Mouse (Mus musculus) WW6 (cell line): Measurements from ENCODE around the gene Ovol1.

ENCODE experiments used
- DNase-seq: peaks from one replicate; pipeline ENCODE4 v3.0.0-alpha.2; 2013; ENCODE audit warnings: low read depth, low spot score

The Ovol1 gene

GRCm38 (mm10) chr19:5560457-5561041 is at the start of gene Ovol1:
Ovol1 (minus strand) TSS chr19:5560646.
- no peak for DNase-seq

GRCm38 (mm10) chr19:5609547-5610404 is 49.3 kb upstream of the Ovol1 start, which contains the start of gene Kat5:
Kat5 (minus strand) TSS chr19:5610237.
- DNase-seq: peak; percentile 81

- DNase-seq: no peak
These were observed 48.7 kb upstream of the Ovol1 start for GRCm38 (mm10) chr19:5609171-5609546.

- DNase-seq: no peak
These were observed 48.3 kb upstream of the Ovol1 start for GRCm38 (mm10) chr19:5608707-5609106.

GRCm38 (mm10) chr19:5607705-5608410 is 47.4 kb upstream of the Ovol1 start:
- no peak for DNase-seq

- DNase-seq: no peak
These were observed 45.8 kb upstream of the Ovol1 start for GRCm38 (mm10) chr19:5606196-5606595.

- no peak for DNase-seq
These were observed 44.7 kb upstream of the Ovol1 start for GRCm38 (mm10) chr19:5605126-5605525.

- DNase-seq: no peak
These were observed 43.2 kb upstream of the Ovol1 start for GRCm38 (mm10) chr19:5603664-5604063.

- peak; percentile 52 for DNase-seq
These were observed 41.5 kb upstream of the Ovol1 start, which contains the start of gene Rnaseh2c for GRCm38 (mm10) chr19:5601752-5602541. Rnaseh2c (plus strand) TSS chr19:5601873.

GRCm38 (mm10) chr19:5599224-5599623 is 38.8 kb upstream of the Ovol1 start:
- no peak for DNase-seq

- no peak for DNase-seq
These were observed 31.4 kb upstream of the Ovol1 start for GRCm38 (mm10) chr19:5591888-5592287.

- no peak for DNase-seq
These were observed 28.7 kb upstream of the Ovol1 start for GRCm38 (mm10) chr19:5589159-5589558.

GRCm38 (mm10) chr19:5581995-5582394 is 21.5 kb upstream of the Ovol1 start:
- no peak for DNase-seq

- DNase-seq: no peak
These were observed 20.3 kb upstream of the Ovol1 start for GRCm38 (mm10) chr19:5580776-5581175.

GRCm38 (mm10) chr19:5579971-5580370 is 19.5 kb upstream of the Ovol1 start:
- DNase-seq: no peak

- no peak for DNase-seq
These were observed 14.9 kb upstream of the Ovol1 start for GRCm38 (mm10) chr19:5575336-5575735.

GRCm38 (mm10) chr19:5572331-5573125 is 12.1 kb upstream of the Ovol1 start:
- DNase-seq: no peak

- DNase-seq: no peak
These were observed 11.4 kb upstream of the Ovol1 start for GRCm38 (mm10) chr19:5571831-5572230.

- no peak for DNase-seq
These were observed 10.2 kb upstream of the Ovol1 start for GRCm38 (mm10) chr19:5570353-5571246.

GRCm38 (mm10) chr19:5569521-5569920 is 9.1 kb upstream of the Ovol1 start:
- DNase-seq: no peak
